ENCODE assay signal across 16 mouse cellular contexts in genomic region chr5:35799090-35799489, GRCm38 (mm10). TPM values are rescaled to one million over a fixed set of nuclear protein-coding genes. Genes with fewer than 3 reads are reported as not detected.
"Had no signal": no experiment of that assay in that cellular context is flagged by ENCODE, and none has a peak within 500 bp of the region (broad histone marks: within the 10 kb centered on the region; RNA-seq: fewer than 3 reads in every experiment).

No protein-coding gene starts in this region.

- H3K9ac ChIP-seq: intestine, embryonic 15.5 days; kidney, embryonic 15.5 days; limb, embryonic 13.5 days; liver, embryonic 15.5 days; midbrain, embryonic 13.5 days; neural tube, embryonic 15.5 days had no signal

- H3K9me3 ChIP-seq: intestine, embryonic 15.5 days; kidney, embryonic 15.5 days; liver, embryonic 15.5 days; midbrain, embryonic 13.5 days; neural tube, embryonic 15.5 days had no signal

- H3K4me2 ChIP-seq: intestine, embryonic 15.5 days; kidney, embryonic 15.5 days; limb, embryonic 13.5 days; liver, embryonic 15.5 days; midbrain, embryonic 13.5 days; neural tube, embryonic 15.5 days had no signal

- H3K4me1 ChIP-seq: liver, embryonic 15.5 days; midbrain, embryonic 13.5 days; neural tube, embryonic 15.5 days had no signal

- H3K36me3 ChIP-seq: intestine, embryonic 15.5 days; kidney, embryonic 15.5 days; limb, embryonic 13.5 days; liver, embryonic 15.5 days; midbrain, embryonic 13.5 days; neural tube, embryonic 15.5 days had no signal

- H3K27ac ChIP-seq: intestine, embryonic 15.5 days; kidney, embryonic 15.5 days; limb, embryonic 13.5 days; liver, embryonic 15.5 days; midbrain, embryonic 13.5 days; neural tube, embryonic 15.5 days; stomach, postnatal 0 days had no signal

- H3K27me3 ChIP-seq: limb, embryonic 13.5 days; liver, embryonic 15.5 days had no signal

- ATAC-seq: intestine, embryonic 15.5 days; lung, postnatal 0 days; midbrain, embryonic 13.5 days had no signal

- H3K4me3 ChIP-seq: intestine, embryonic 15.5 days; kidney, embryonic 15.5 days; limb, embryonic 13.5 days; liver, embryonic 15.5 days; midbrain, embryonic 13.5 days; neural tube, embryonic 15.5 days had no signal

- DNase-seq: kidney, adult 2 months; kidney, postnatal 14 days; layer of hippocampus, adult 9-11 months; layer of hippocampus, postnatal 36 days; lung, adult 2 months; lung, postnatal 36 days; thymus, postnatal 4 days had no signal

RNA-seq across cellular contexts. Expression of gene Ablim2, which starts 41.4 kb away (rescaled TPM):
- total RNA-seq: megakaryocyte progenitor cell, adult 5-6 weeks had no signal
